Mouse (Mus musculus): ENCODE data around the gene Peli2. TPM values are rescaled to one million over a fixed set of nuclear protein-coding genes. Genes with fewer than 3 reads are reported as not detected.

Peli2 gene
- polyA plus RNA-seq, 1 experiment from 2014 or later: 8.1 TPM

GRCm38 (mm10) chr14:48128701-48129100 lies 8.1 kb downstream of the Peli2 start:
- no peak overlapping the region for H3K4me2 ChIP-seq
- WGBS: 81% methylated on average over 5 of the region's 5 CpGs
- no peaks in the 10 kb centered on the region for H3K27me3 ChIP-seq
- H3K36me3 ChIP-seq: no peaks in the 10 kb centered on the region
- H3K4me3 ChIP-seq: no peak overlapping the region
- H3K9me3 ChIP-seq: no peaks in the 10 kb centered on the region
- H3K27ac ChIP-seq: no peak overlapping the region
- ATAC-seq (ENCODE audit: insufficient number of reproducible peaks, low FRiP score, low TSS enrichment, low read depth): no peak
- H3K4me1 ChIP-seq: peaks cover 53% of the 10 kb centered on the region
- H3K9ac ChIP-seq: no peak overlapping the region

GRCm38 (mm10) chr14:48130021-48130420 lies 9.4 kb downstream of the Peli2 start:
- Histone ChIP-seq H3K9ac (no peak overlapping the region), H3K4me2 (no peak overlapping the region), H3K27ac (no peak overlapping the region), H3K4me3 (no peak overlapping the region), H3K36me3 (no peaks in the 10 kb centered on the region), H3K4me1 (peaks cover 51% of the 10 kb centered on the region), H3K9me3 (no peaks in the 10 kb centered on the region), H3K27me3 (no peaks in the 10 kb centered on the region)
- ATAC-seq (ENCODE audit: insufficient number of reproducible peaks, low FRiP score, low TSS enrichment, low read depth): no peak
- WGBS: 80% methylated on average over 6 of the region's 6 CpGs

GRCm38 (mm10) chr14:48130761-48131575 lies 10.3 kb downstream of the Peli2 start:
- Histone ChIP-seq H3K4me3 (no peak overlapping the region), H3K27me3 (no peaks in the 10 kb centered on the region), H3K9me3 (no peaks in the 10 kb centered on the region), H3K27ac (peak overlapping the region; percentile 50), H3K4me1 (peaks cover 49% of the 10 kb centered on the region), H3K9ac (no peak overlapping the region), H3K4me2 (no peak overlapping the region), H3K36me3 (no peaks in the 10 kb centered on the region)
- no peak for ATAC-seq (ENCODE audit: insufficient number of reproducible peaks, low FRiP score, low TSS enrichment, low read depth)
- WGBS: 48% methylated on average over 20 of the region's 20 CpGs

- no peaks in the 10 kb centered on the region for H3K27me3 ChIP-seq
- H3K9me3 ChIP-seq: no peaks in the 10 kb centered on the region
- H3K4me1 ChIP-seq: peaks cover 52% of the 10 kb centered on the region
- no peak overlapping the region for H3K4me3 ChIP-seq
- no peak for ATAC-seq (ENCODE audit: insufficient number of reproducible peaks, low FRiP score, low TSS enrichment, low read depth)
- 50% methylated on average over 4 of the region's 4 CpGs for WGBS
- H3K4me2 ChIP-seq: no peak overlapping the region
- H3K36me3 ChIP-seq: no peaks in the 10 kb centered on the region
- H3K27ac ChIP-seq: peak overlapping the region; percentile 50
- H3K9ac ChIP-seq: no peak overlapping the region
Observed at GRCm38 (mm10) chr14:48131576-48131922, 10.9 kb downstream of the Peli2 start.

GRCm38 (mm10) chr14:48132241-48132640 lies 11.6 kb downstream of the Peli2 start:
- H3K27ac ChIP-seq: peak overlapping the region; percentile 33; the same call in 1 of the 2 replicates
- no peak overlapping the region for H3K4me3 ChIP-seq
- ATAC-seq (ENCODE audit: insufficient number of reproducible peaks, low FRiP score, low TSS enrichment, low read depth): no peak
- WGBS: 94% methylated on average over 3 of the region's 3 CpGs
- no peak overlapping the region for H3K4me2 ChIP-seq
- no peaks in the 10 kb centered on the region for H3K27me3 ChIP-seq
- no peaks in the 10 kb centered on the region for H3K36me3 ChIP-seq
- no peaks in the 10 kb centered on the region for H3K9me3 ChIP-seq
- no peak overlapping the region for H3K9ac ChIP-seq
- peaks cover 50% of the 10 kb centered on the region for H3K4me1 ChIP-seq

GRCm38 (mm10) chr14:48132865-48133802 lies 12.5 kb downstream of the Peli2 start:
- H3K27ac ChIP-seq: no peak overlapping the region
- no peak overlapping the region for H3K9ac ChIP-seq
- peaks cover 51% of the 10 kb centered on the region for H3K4me1 ChIP-seq
- ATAC-seq (ENCODE audit: insufficient number of reproducible peaks, low FRiP score, low TSS enrichment, low read depth): no peak
- H3K36me3 ChIP-seq: no peaks in the 10 kb centered on the region
- 36% methylated on average over 21 of the region's 21 CpGs for WGBS
- 0 out of 2 replicates have a peak overlapping the region, but pooled peaks have one; percentile 15 for H3K4me2 ChIP-seq
- no peaks in the 10 kb centered on the region for H3K27me3 ChIP-seq
- no peak overlapping the region for H3K4me3 ChIP-seq
- H3K9me3 ChIP-seq: no peaks in the 10 kb centered on the region

- H3K4me1 ChIP-seq: peaks cover 52% of the 10 kb centered on the region
- no peak overlapping the region for H3K9ac ChIP-seq
- no peaks in the 10 kb centered on the region for H3K27me3 ChIP-seq
- H3K27ac ChIP-seq: no peak overlapping the region
- no peaks in the 10 kb centered on the region for H3K9me3 ChIP-seq
- H3K36me3 ChIP-seq: no peaks in the 10 kb centered on the region
- H3K4me3 ChIP-seq: no peak overlapping the region
- no peak for ATAC-seq (ENCODE audit: insufficient number of reproducible peaks, low FRiP score, low TSS enrichment, low read depth)
- no peak overlapping the region for H3K4me2 ChIP-seq
- WGBS: 52% methylated on average over 7 of the region's 7 CpGs
Observed at GRCm38 (mm10) chr14:48134344-48134743, 13.7 kb downstream of the Peli2 start.

- Histone ChIP-seq H3K9ac (no peak overlapping the region), H3K4me2 (no peak overlapping the region), H3K4me3 (no peak overlapping the region), H3K36me3 (no peaks in the 10 kb centered on the region), H3K27me3 (no peaks in the 10 kb centered on the region), H3K4me1 (peaks cover 48% of the 10 kb centered on the region), H3K27ac (no peak overlapping the region), H3K9me3 (no peaks in the 10 kb centered on the region)
- 66% methylated on average over 11 of the region's 11 CpGs for WGBS
- ATAC-seq (ENCODE audit: insufficient number of reproducible peaks, low FRiP score, low TSS enrichment, low read depth): no peak
Observed at GRCm38 (mm10) chr14:48135816-48136345, 15.3 kb downstream of the Peli2 start.

- no peak for ATAC-seq (ENCODE audit: insufficient number of reproducible peaks, low FRiP score, low TSS enrichment, low read depth)
- no peak overlapping the region for H3K27ac ChIP-seq
- no peak overlapping the region for H3K4me3 ChIP-seq
- H3K9ac ChIP-seq: no peak overlapping the region
- H3K36me3 ChIP-seq: no peaks in the 10 kb centered on the region
- H3K9me3 ChIP-seq: no peaks in the 10 kb centered on the region
- H3K4me1 ChIP-seq: peaks cover 32% of the 10 kb centered on the region
- H3K4me2 ChIP-seq: no peak overlapping the region
- WGBS: 68% methylated on average over 8 of the region's 8 CpGs
- H3K27me3 ChIP-seq: no peaks in the 10 kb centered on the region
Observed at GRCm38 (mm10) chr14:48137731-48138130, 17.1 kb downstream of the Peli2 start.

- WGBS: 49% methylated on average over 8 of the region's 8 CpGs
- Histone ChIP-seq H3K27me3 (no peaks in the 10 kb centered on the region), H3K4me2 (no peak overlapping the region), H3K4me3 (no peak overlapping the region), H3K27ac (no peak overlapping the region), H3K9me3 (no peaks in the 10 kb centered on the region), H3K36me3 (no peaks in the 10 kb centered on the region), H3K9ac (no peak overlapping the region), H3K4me1 (peaks cover 32% of the 10 kb centered on the region)
- ATAC-seq (ENCODE audit: insufficient number of reproducible peaks, low FRiP score, low TSS enrichment, low read depth): no peak
Observed at GRCm38 (mm10) chr14:48138138-48138537, 17.5 kb downstream of the Peli2 start.

GRCm38 (mm10) chr14:48139409-48139808 lies 18.8 kb downstream of the Peli2 start:
- Histone ChIP-seq H3K4me1 (peaks cover 24% of the 10 kb centered on the region), H3K9ac (no peak overlapping the region), H3K27me3 (no peaks in the 10 kb centered on the region), H3K9me3 (no peaks in the 10 kb centered on the region), H3K4me2 (no peak overlapping the region), H3K4me3 (no peak overlapping the region), H3K27ac (no peak overlapping the region), H3K36me3 (no peaks in the 10 kb centered on the region)
- WGBS: 86% methylated on average over 3 of the region's 3 CpGs
- ATAC-seq (ENCODE audit: insufficient number of reproducible peaks, low FRiP score, low TSS enrichment, low read depth): no peak

- H3K9ac ChIP-seq: no peak overlapping the region
- ATAC-seq (ENCODE audit: insufficient number of reproducible peaks, low FRiP score, low TSS enrichment, low read depth): no peak
- WGBS: 64% methylated on average over 8 of the region's 8 CpGs
- H3K9me3 ChIP-seq: no peaks in the 10 kb centered on the region
- no peaks in the 10 kb centered on the region for H3K36me3 ChIP-seq
- H3K27me3 ChIP-seq: no peaks in the 10 kb centered on the region
- no peak overlapping the region for H3K27ac ChIP-seq
- H3K4me3 ChIP-seq: no peak overlapping the region
- H3K4me2 ChIP-seq: no peak overlapping the region
- peaks cover 11% of the 10 kb centered on the region for H3K4me1 ChIP-seq
Observed at GRCm38 (mm10) chr14:48141694-48142093, 21.1 kb downstream of the Peli2 start.
